Mouse (Mus musculus): Measurements from ENCODE around the gene Adamts18. TPM values are rescaled to one million over a fixed set of nuclear protein-coding genes. Genes with fewer than 3 reads are reported as not detected.

The Adamts18 gene
- polyA plus RNA-seq, 1 experiment from 2014 or later, result 5.2 TPM

- no peak overlapping the region for H3K27ac ChIP-seq
- H3K4me3 ChIP-seq, result no peak overlapping the region
- no peaks in the 10 kb centered on the region for H3K4me1 ChIP-seq
- H3K27me3 ChIP-seq (ENCODE audit: insufficient read depth, poor library complexity, severe bottlenecking), result no peaks in the 10 kb centered on the region
- no peaks in the 10 kb centered on the region for H3K36me3 ChIP-seq
- no peaks in the 10 kb centered on the region for H3K9me3 ChIP-seq
- 73% methylated on average over 4 of the region's 4 CpGs for WGBS
- no peak for DNase-seq (ENCODE audit: low spot score)
Observed at GRCm38 (mm10) chr8:113665036-113665435, 183.5 kb downstream of the Adamts18 start.

GRCm38 (mm10) chr8:113664544-113664943 lies 184.0 kb downstream of the Adamts18 start:
- peak; percentile 87 for DNase-seq (ENCODE audit: low spot score)
- Histone ChIP-seq H3K27ac (no peak overlapping the region), H3K27me3 (ENCODE audit: insufficient read depth, poor library complexity, severe bottlenecking) (no peaks in the 10 kb centered on the region), H3K9me3 (no peaks in the 10 kb centered on the region), H3K4me1 (no peaks in the 10 kb centered on the region), H3K4me3 (no peak overlapping the region), H3K36me3 (no peaks in the 10 kb centered on the region)
- WGBS, result 18% methylated on average over 2 of the region's 2 CpGs

GRCm38 (mm10) chr8:113660128-113660527 lies 188.4 kb downstream of the Adamts18 start:
- 71% methylated on average over 1 of the region's 1 CpGs for WGBS
- H3K27ac ChIP-seq, result no peak overlapping the region
- no peaks in the 10 kb centered on the region for H3K9me3 ChIP-seq
- H3K27me3 ChIP-seq (ENCODE audit: insufficient read depth, poor library complexity, severe bottlenecking), result 0 out of 2 replicates have a peak, but pooled peaks cover 5% of the 10 kb centered on the region
- no peak overlapping the region for H3K4me3 ChIP-seq
- no peak for DNase-seq (ENCODE audit: low spot score)
- H3K4me1 ChIP-seq, result no peaks in the 10 kb centered on the region
- H3K36me3 ChIP-seq, result no peaks in the 10 kb centered on the region

- Histone ChIP-seq H3K4me3 (no peak overlapping the region), H3K9me3 (no peaks in the 10 kb centered on the region), H3K27me3 (ENCODE audit: insufficient read depth, poor library complexity, severe bottlenecking) (0 out of 2 replicates have a peak, but pooled peaks cover 5% of the 10 kb centered on the region), H3K36me3 (no peaks in the 10 kb centered on the region), H3K27ac (no peak overlapping the region), H3K4me1 (no peaks in the 10 kb centered on the region)
- DNase-seq (ENCODE audit: low spot score), result no peak
- 80% methylated on average over 11 of the region's 11 CpGs for WGBS
Observed at GRCm38 (mm10) chr8:113656681-113657298, 191.7 kb downstream of the Adamts18 start.

- Histone ChIP-seq H3K4me3 (no peak overlapping the region), H3K27me3 (ENCODE audit: insufficient read depth, poor library complexity, severe bottlenecking) (0 out of 2 replicates have a peak, but pooled peaks cover 5% of the 10 kb centered on the region), H3K36me3 (no peaks in the 10 kb centered on the region), H3K27ac (no peak overlapping the region), H3K4me1 (no peaks in the 10 kb centered on the region), H3K9me3 (no peaks in the 10 kb centered on the region)
- no peak for DNase-seq (ENCODE audit: low spot score)
- WGBS, result 84% methylated on average over 5 of the region's 5 CpGs
Observed at GRCm38 (mm10) chr8:113656154-113656553, 192.4 kb downstream of the Adamts18 start.

GRCm38 (mm10) chr8:113653151-113653550 lies 195.4 kb downstream of the Adamts18 start:
- H3K27me3 ChIP-seq (ENCODE audit: insufficient read depth, poor library complexity, severe bottlenecking), result 0 out of 2 replicates have a peak, but pooled peaks cover 5% of the 10 kb centered on the region
- no peaks in the 10 kb centered on the region for H3K9me3 ChIP-seq
- DNase-seq (ENCODE audit: low spot score), result peak; percentile 53
- no peaks in the 10 kb centered on the region for H3K36me3 ChIP-seq
- H3K27ac ChIP-seq, result no peak overlapping the region
- 46% methylated on average over 4 of the region's 4 CpGs for WGBS
- no peaks in the 10 kb centered on the region for H3K4me1 ChIP-seq
- no peak overlapping the region for H3K4me3 ChIP-seq

- Histone ChIP-seq H3K4me1 (no peaks in the 10 kb centered on the region), H3K9me3 (no peaks in the 10 kb centered on the region), H3K27ac (no peak overlapping the region), H3K36me3 (no peaks in the 10 kb centered on the region), H3K27me3 (ENCODE audit: insufficient read depth, poor library complexity, severe bottlenecking) (0 out of 2 replicates have a peak, but pooled peaks cover 5% of the 10 kb centered on the region), H3K4me3 (no peak overlapping the region)
- no peak for DNase-seq (ENCODE audit: low spot score)
- WGBS, result 82% methylated on average over 12 of the region's 12 CpGs
Observed at GRCm38 (mm10) chr8:113652450-113652849, 196.1 kb downstream of the Adamts18 start.

Other genes with a start within 250 kb of the Adamts18 start
- 6.6 and 6.8 TPM in 2 replicates for gene Mon1b, start 213.2 kb downstream of the Adamts18 start, polyA plus RNA-seq (2016; fragmentation: Nextera tagmentation; extraction: Ambion mirVana)
- not detected in 2 replicates for gene Syce1l, start 205.5 kb downstream of the Adamts18 start, polyA plus RNA-seq (2016; fragmentation: Nextera tagmentation; extraction: Ambion mirVana)

Data from heart, embryonic 10.5 days (tissue).